Mouse (Mus musculus): Measurements from ENCODE around the gene B4galt7. TPM values are rescaled to one million over a fixed set of nuclear protein-coding genes. Genes with fewer than 3 reads are reported as not detected.
"Not testable (repeated sequence)": the region's sequence is repeated elsewhere in the genome, so short reads cannot be mapped to it uniquely, and the experiment has no call there.

Gene B4galt7
- polyA plus RNA-seq, 1 experiment from 2014 or later: 43.4 TPM

DNA sequence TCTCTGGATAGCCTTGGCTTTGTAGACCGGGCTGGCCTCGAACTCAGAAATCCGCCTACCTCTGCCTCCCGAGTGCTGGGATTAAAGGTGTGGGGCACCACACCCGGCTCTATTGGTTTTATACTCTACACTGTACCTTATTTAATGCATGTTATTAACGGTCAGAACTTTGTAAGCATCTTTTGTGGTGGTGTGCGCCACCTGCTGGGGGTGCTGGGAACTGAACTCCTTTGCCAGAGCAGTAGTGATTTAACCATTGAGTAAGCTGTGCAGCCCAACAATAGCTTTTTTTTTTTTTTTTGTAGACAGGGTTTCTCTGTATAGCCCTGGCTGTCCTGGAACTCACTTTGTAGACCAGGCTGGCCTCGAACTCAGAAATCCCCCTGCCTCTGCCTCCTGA, 40.8 kb downstream of the B4galt7 start:
- Histone ChIP-seq H3K36me3 (peaks cover 41% of the 10 kb centered on the region), H3K4me1 (peaks cover 12% of the 10 kb centered on the region)
- not testable (repeated sequence) for H3K4me2 ChIP-seq (replicated peaks); H3K9ac ChIP-seq; H3K27ac ChIP-seq; H3K27me3 ChIP-seq; H3K4me3 ChIP-seq; ATAC-seq (ENCODE audit: low FRiP score); H3K9me3 ChIP-seq (replicated peaks)
- 57% methylated on average over 8 of the region's 8 CpGs for WGBS

DNA sequence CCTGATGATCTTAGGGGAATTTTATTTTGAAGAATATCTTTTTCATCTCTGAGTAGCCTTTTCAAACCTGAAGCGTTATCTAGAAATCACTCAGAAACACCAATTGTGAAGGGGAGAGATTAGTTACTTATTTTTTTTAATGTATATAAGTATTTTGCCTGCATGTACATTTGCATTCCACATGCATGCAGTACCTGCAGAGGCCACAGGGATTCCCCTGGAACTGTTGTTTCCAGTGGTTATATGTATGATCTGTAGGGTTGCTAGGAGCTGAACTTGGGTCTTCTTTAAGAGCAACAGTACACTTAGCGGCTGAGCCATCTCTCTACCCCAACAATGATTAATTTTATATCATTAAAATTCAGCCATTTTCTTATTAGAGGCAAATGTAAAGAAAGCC, 44.8 kb downstream of the B4galt7 start:
- no peaks in the 10 kb centered on the region for H3K27me3 ChIP-seq
- no peaks in the 10 kb centered on the region for H3K9me3 ChIP-seq (replicated peaks)
- WGBS: 89% methylated on average over 2 of the region's 2 CpGs
- peaks cover 62% of the 10 kb centered on the region for H3K36me3 ChIP-seq
- no peak for ATAC-seq (ENCODE audit: low FRiP score)
- no peak overlapping the region for H3K27ac ChIP-seq
- H3K4me1 ChIP-seq: no peaks in the 10 kb centered on the region
- no peak overlapping the region for H3K9ac ChIP-seq
- H3K4me3 ChIP-seq: no peak overlapping the region
- no peak overlapping the region for H3K4me2 ChIP-seq (replicated peaks)

DNA sequence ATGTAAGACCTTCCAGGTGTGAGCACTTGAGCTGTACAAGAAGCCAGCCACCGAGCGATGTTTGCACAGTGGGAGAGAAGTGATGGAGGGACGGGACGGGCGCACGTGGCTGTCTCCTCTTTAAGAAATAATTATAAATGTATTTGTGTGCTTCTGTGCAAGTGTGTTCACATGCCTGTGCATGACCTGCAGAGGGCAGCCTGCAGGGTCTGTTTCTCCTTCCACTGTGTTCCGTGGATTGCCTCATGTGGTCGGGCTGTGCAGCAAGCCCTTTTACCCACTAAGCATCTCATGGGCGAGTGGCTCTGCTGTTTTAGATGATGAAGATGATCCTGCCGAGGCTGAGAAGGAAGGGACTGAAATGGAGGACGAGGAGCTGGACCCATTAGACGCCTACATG, 50.4 kb downstream of the B4galt7 start:
- Histone ChIP-seq H3K36me3 (peaks cover 98% of the 10 kb centered on the region), H3K9me3 (replicated peaks) (no peaks in the 10 kb centered on the region), H3K4me3 (no peak overlapping the region), H3K4me1 (no peaks in the 10 kb centered on the region), H3K9ac (no peak overlapping the region), H3K27me3 (no peaks in the 10 kb centered on the region), H3K27ac (no peak overlapping the region), H3K4me2 (replicated peaks) (no peak overlapping the region)
- ATAC-seq (ENCODE audit: low FRiP score): no peak
- WGBS: 91% methylated on average over 12 of the region's 12 CpGs

DNA sequence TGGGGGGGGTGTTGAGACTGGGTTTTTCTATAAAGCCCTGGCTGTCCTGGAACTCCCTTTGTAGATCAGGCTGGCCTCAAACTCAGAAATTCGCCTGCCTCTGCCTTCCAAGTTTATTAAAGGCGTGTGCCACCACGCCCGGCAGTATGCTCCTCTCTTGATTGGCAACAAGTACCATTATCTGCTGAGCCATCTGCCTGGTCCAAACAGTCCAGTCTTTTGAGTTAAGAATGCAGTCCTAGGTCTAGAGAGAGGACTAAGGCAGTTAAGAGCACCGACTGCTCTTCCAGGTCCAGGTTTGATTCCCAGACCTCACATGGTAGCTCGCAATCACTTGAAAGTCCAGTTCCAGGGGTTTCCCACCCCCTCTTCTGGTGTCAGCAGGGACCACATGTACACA, 51.3 kb downstream of the B4galt7 start:
- WGBS: 91% methylated on average over 6 of the region's 6 CpGs
- no peak overlapping the region for H3K27ac ChIP-seq
- no peaks in the 10 kb centered on the region for H3K27me3 ChIP-seq
- ATAC-seq (ENCODE audit: low FRiP score): no peak
- no peak overlapping the region for H3K4me2 ChIP-seq (replicated peaks)
- H3K9me3 ChIP-seq (replicated peaks): no peaks in the 10 kb centered on the region
- no peaks in the 10 kb centered on the region for H3K4me1 ChIP-seq
- peaks cover 98% of the 10 kb centered on the region for H3K36me3 ChIP-seq
- H3K4me3 ChIP-seq: no peak overlapping the region
- H3K9ac ChIP-seq: no peak overlapping the region

Other genes starting within 250 kb of the B4galt7 start
- 88.1 and 92.8 TPM in 2 replicates for gene Lman2, start 237.1 kb upstream of the B4galt7 start, polyA plus RNA-seq (2016; fragmentation: Nextera tagmentation; extraction: Ambion mirVana)
- gene Rgs14, start 230.2 kb upstream of the B4galt7 start, polyA plus RNA-seq (2016; fragmentation: Nextera tagmentation; extraction: Ambion mirVana): 0.35 and 0.78 TPM in 2 replicates
- gene Slc34a1, start 201.7 kb upstream of the B4galt7 start, polyA plus RNA-seq (2016; fragmentation: Nextera tagmentation; extraction: Ambion mirVana): 0.10 TPM in 1 of 2 replicates, not detected in the other
- not detected in 2 replicates for gene Pfn3, start 184.7 kb upstream of the B4galt7 start, polyA plus RNA-seq (2016; fragmentation: Nextera tagmentation; extraction: Ambion mirVana)
- 0.16 TPM in 1 of 2 replicates, not detected in the other for gene F12, start 173.1 kb upstream of the B4galt7 start, polyA plus RNA-seq (2016; fragmentation: Nextera tagmentation; extraction: Ambion mirVana)
- 48.9 and 54.4 TPM in 2 replicates for gene Grk6, start 154.8 kb upstream of the B4galt7 start, polyA plus RNA-seq (2016; fragmentation: Nextera tagmentation; extraction: Ambion mirVana)
- gene Prr7, start 135.6 kb upstream of the B4galt7 start, polyA plus RNA-seq (2016; fragmentation: Nextera tagmentation; extraction: Ambion mirVana): 1.1 and 1.5 TPM in 2 replicates
- 585 and 628 TPM in 2 replicates for gene Dbn1, start 111.8 kb upstream of the B4galt7 start, polyA plus RNA-seq (2016; fragmentation: Nextera tagmentation; extraction: Ambion mirVana)
- 154 and 158 TPM in 2 replicates for gene Pdlim7, start 86.2 kb upstream of the B4galt7 start, polyA plus RNA-seq (2016; fragmentation: Nextera tagmentation; extraction: Ambion mirVana)
- gene Dok3, start 70.6 kb upstream of the B4galt7 start, polyA plus RNA-seq (2016; fragmentation: Nextera tagmentation; extraction: Ambion mirVana): 3.7 and 4.7 TPM in 2 replicates
- gene Ddx41, start 63.2 kb upstream of the B4galt7 start, polyA plus RNA-seq (2016; fragmentation: Nextera tagmentation; extraction: Ambion mirVana): 64.0 and 64.6 TPM in 2 replicates
- gene Fam193b, start 28.8 kb upstream of the B4galt7 start, polyA plus RNA-seq (2016; fragmentation: Nextera tagmentation; extraction: Ambion mirVana): 67.4 and 71.9 TPM in 2 replicates
- 113 and 128 TPM in 2 replicates for gene Tmed9, start 26.2 kb upstream of the B4galt7 start, polyA plus RNA-seq (2016; fragmentation: Nextera tagmentation; extraction: Ambion mirVana)
- gene Caml, start 23.1 kb downstream of the B4galt7 start, polyA plus RNA-seq (2016; fragmentation: Nextera tagmentation; extraction: Ambion mirVana): 74.1 and 75.9 TPM in 2 replicates
- gene Ddx46, start 35.1 kb downstream of the B4galt7 start, polyA plus RNA-seq (2016; fragmentation: Nextera tagmentation; extraction: Ambion mirVana): 41.1 and 41.2 TPM in 2 replicates
- gene B230219D22Rik, start 93.2 kb downstream of the B4galt7 start, polyA plus RNA-seq (2016; fragmentation: Nextera tagmentation; extraction: Ambion mirVana): 74.6 and 78.4 TPM in 2 replicates
- 105 and 110 TPM in 2 replicates for gene Txndc15, start 114.8 kb downstream of the B4galt7 start, polyA plus RNA-seq (2016; fragmentation: Nextera tagmentation; extraction: Ambion mirVana)
- gene Pcbd2, start 127.5 kb downstream of the B4galt7 start, polyA plus RNA-seq (2016; fragmentation: Nextera tagmentation; extraction: Ambion mirVana): 32.1 and 34.1 TPM in 2 replicates
- not detected in 2 replicates for gene Catsper3, start 184.7 kb downstream of the B4galt7 start, polyA plus RNA-seq (2016; fragmentation: Nextera tagmentation; extraction: Ambion mirVana)
- 0.61 and 0.81 TPM in 2 replicates for gene Pitx1, start 236.3 kb downstream of the B4galt7 start, polyA plus RNA-seq (2016; fragmentation: Nextera tagmentation; extraction: Ambion mirVana)